Mouse (Mus musculus) brain, embryonic 14.5 days (tissue): Measurements from ENCODE around the gene March7.

Experiments
- CTCF ChIP-seq: fragments of 200-500 bp; IDR thresholded peaks from 2 replicates; pipeline ENCODE4 v1.5.1; 2012; ENCODE audit warnings: inconsistent platforms, mild to moderate bottlenecking, moderate library complexity, borderline replicate concordance; ENCODE audit not compliant: insufficient read depth, insufficient read length; ENCODE audit errors: extremely low read depth
- POLR2A ChIP-seq: fragments of 200-500 bp; IDR thresholded peaks from 2 replicates; pipeline ENCODE4 v1.6.1; 2012; ENCODE audit warnings: mild to moderate bottlenecking, inconsistent platforms, borderline replicate concordance; ENCODE audit not compliant: poor library complexity, insufficient read depth, insufficient read length, severe bottlenecking; ENCODE audit errors: extremely low read depth

DNA sequence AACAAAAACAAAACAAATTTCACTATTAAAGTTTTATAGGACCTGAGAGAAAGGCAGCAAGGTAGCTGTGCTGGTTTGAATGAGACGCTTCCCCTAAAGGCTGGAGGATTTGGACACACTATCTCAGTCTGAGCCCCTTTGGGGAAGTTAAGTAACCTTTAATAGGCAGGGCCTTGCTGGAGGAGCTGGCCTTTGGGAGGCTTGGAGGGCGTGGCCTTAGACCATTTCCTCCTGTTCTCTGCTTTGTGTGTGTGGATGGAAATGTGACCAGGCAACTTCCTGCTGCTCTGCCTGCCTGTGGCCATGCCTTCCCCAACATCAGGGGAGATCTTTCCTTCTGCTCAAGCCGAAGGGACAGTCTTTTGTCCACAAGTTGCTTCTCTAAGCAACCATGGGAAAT lies 88.6 kb downstream of the March7 start:
- TF ChIP-seq CTCF (no peak), POLR2A (no peak)
